17 mouse cellular contexts compared by ENCODE assay signal in genomic region chr10:67111044-67111798, GRCm38 (mm10). TPM values are rescaled to one million over a fixed set of nuclear protein-coding genes. Genes with fewer than 3 reads are reported as not detected.
DNase-seq lines count a peak whose midpoint lies in the region; ATAC-seq and TF ChIP-seq lines count a peak whose summit lies in the region.
"Had no signal": no experiment of that assay in that cellular context is flagged by ENCODE, and none has a peak within 500 bp of the region (broad histone marks: within the 10 kb centered on the region; RNA-seq: fewer than 3 reads in every experiment).

No protein-coding gene starts in this region.

- 0 out of 2 replicates have a peak overlapping the region, but pooled peaks have one; percentile 39 for H3K27ac ChIP-seq in heart, embryonic 16.5 days (ENCODE audit: low read length)
- no peak overlapping the region for H3K27ac ChIP-seq in heart, embryonic 11.5 days (ENCODE audit: low read depth, low read length)
- no peak overlapping the region for H3K27ac ChIP-seq in liver, adult 2 months (replicated peaks; ENCODE audit: insufficient read depth, low read depth, low read length)
- no peak overlapping the region for H3K27ac ChIP-seq in liver, embryonic 12.5 days
- H3K27ac ChIP-seq in CH12.LX (ENCODE audit: insufficient read depth, low read depth): peak overlapping the region; percentile 64; the same call in 1 of the 2 replicates
- peak overlapping the region; percentile 14; the same call in 1 of the 2 replicates for H3K27ac ChIP-seq in bone marrow macrophage, adult 2 months (ENCODE audit: insufficient read depth, low read depth, low read length)
- H3K27ac ChIP-seq: forebrain, embryonic 13.5 days; heart, embryonic 10.5 days; hindbrain, embryonic 12.5 days; kidney, postnatal 0 days; limb, embryonic 15.5 days had no signal

- no peak for TF ChIP-seq CTCF in liver, adult 2 months (IDR thresholded peaks at IDR 0.05; ENCODE audit: low read depth, low read length)
- TF ChIP-seq CTCF in CH12.LX (conservative IDR thresholded peaks at IDR 0.05 in 1 of 2, IDR thresholded peaks at IDR 0.05 in 1 of 2; ENCODE audit: low read depth in 2 of 2, low read length in 2 of 2): no peak
- no peak for TF ChIP-seq CTCF in bone marrow macrophage, adult 2 months (IDR thresholded peaks at IDR 0.05; ENCODE audit: low read depth, low read length)

- TF ChIP-seq POLR2A in liver, adult 2 months (IDR thresholded peaks at IDR 0.05; ENCODE audit: extremely low read depth, insufficient read depth, low read length): no peak
- no peak for TF ChIP-seq POLR2A in CH12.LX (IDR thresholded peaks at IDR 0.05; ENCODE audit: low read depth, low read length)
- no peak for TF ChIP-seq POLR2A in bone marrow macrophage, adult 2 months (IDR thresholded peaks at IDR 0.05; ENCODE audit: borderline replicate concordance, low read depth, low read length)

- peaks cover 54% of the 10 kb centered on the region for H3K79me2 ChIP-seq in liver, adult 2 months (ENCODE audit: control insufficient read depth, insufficient read depth, low read length)
- peaks cover 91% of the 10 kb centered on the region for H3K79me2 ChIP-seq in CH12.LX (replicated peaks; ENCODE audit: control insufficient read depth, extremely low read depth, insufficient read depth, poor library complexity, severe bottlenecking)

- no peak for TF ChIP-seq RAD21 in CH12.LX (IDR thresholded peaks at IDR 0.05; ENCODE audit: low read depth, low read length)

- in situ Hi-C loops in CH12.LX (cut with MboI; ENCODE audit: low pct_ligation_motif_present, low pct_unique_long_range_greater_than_20kb, low sequenced_read_pairs): no loop called here

- no peak overlapping the region for H3K4me3 ChIP-seq in heart, embryonic 16.5 days (ENCODE audit: low read length)
- no peak overlapping the region for H3K4me3 ChIP-seq in heart, embryonic 11.5 days (ENCODE audit: low read depth, low read length)
- H3K4me3 ChIP-seq in liver, adult 2 months (ENCODE audit: insufficient read depth, low read depth, low read length): no peak overlapping the region
- H3K4me3 ChIP-seq in liver, embryonic 12.5 days: no peak overlapping the region
- H3K4me3 ChIP-seq in CH12.LX (replicated peaks in 1 of 3; ENCODE audit: low read depth in 2 of 3, low read length in 2 of 3, poor library complexity in 1 of 3): no peak overlapping the region
- no peak overlapping the region for H3K4me3 ChIP-seq in bone marrow macrophage, adult 2 months (ENCODE audit: insufficient read depth, low read length)
- H3K4me3 ChIP-seq: forebrain, embryonic 13.5 days; heart, embryonic 10.5 days; hindbrain, embryonic 12.5 days; limb, embryonic 15.5 days had no signal

- no peaks in the 10 kb centered on the region; the same call in 1 of the 2 replicates for H3K36me3 ChIP-seq in heart, embryonic 16.5 days (ENCODE audit: control insufficient read depth, insufficient read depth)
- no peaks in the 10 kb centered on the region; the same call in 1 of the 2 replicates for H3K36me3 ChIP-seq in heart, embryonic 11.5 days (ENCODE audit: control insufficient read depth, insufficient read depth, low read length)
- H3K36me3 ChIP-seq in liver, adult 2 months (ENCODE audit: control insufficient read depth, insufficient read depth, low read length): no peaks in the 10 kb centered on the region
- H3K36me3 ChIP-seq in liver, embryonic 12.5 days: no peaks in the 10 kb centered on the region
- peaks cover 26 to 55% of the 10 kb centered on the region in 2 experiments for H3K36me3 ChIP-seq in CH12.LX (replicated peaks in 1 of 2; ENCODE audit: control insufficient read depth in 1 of 2, insufficient read depth in 1 of 2, low read length in 1 of 2)
- H3K36me3 ChIP-seq: hindbrain, embryonic 12.5 days had no signal

- no peak overlapping the region for H3K9ac ChIP-seq in heart, embryonic 16.5 days (ENCODE audit: low read length)
- H3K9ac ChIP-seq in heart, embryonic 11.5 days (ENCODE audit: low read depth, low read length): no peak overlapping the region
- no peak overlapping the region for H3K9ac ChIP-seq in liver, adult 2 months (ENCODE audit: low read depth, low read length)
- H3K9ac ChIP-seq in liver, embryonic 12.5 days: no peak overlapping the region
- no peak overlapping the region for H3K9ac ChIP-seq in CH12.LX (ENCODE audit: insufficient read depth, low read depth)
- H3K9ac ChIP-seq: forebrain, embryonic 13.5 days; hindbrain, embryonic 12.5 days; limb, embryonic 15.5 days had no signal

- WGBS in heart, embryonic 16.5 days: 64% methylated on average over 14 of the region's 14 CpGs
- WGBS in heart, embryonic 11.5 days (ENCODE audit: insufficient replicate concordance): 82% methylated on average over 14 of the region's 14 CpGs
- 70% methylated on average over 14 of the region's 14 CpGs for WGBS in liver, adult 2 months
- 76% methylated on average over 14 of the region's 14 CpGs for WGBS in liver, embryonic 12.5 days (ENCODE audit: insufficient replicate concordance)

- H3K9me3 ChIP-seq in heart, embryonic 16.5 days (replicated peaks; ENCODE audit: control insufficient read depth, low read length): no peaks in the 10 kb centered on the region; the same call in 1 of the 2 replicates
- H3K9me3 ChIP-seq in heart, embryonic 11.5 days (replicated peaks; ENCODE audit: control insufficient read depth, low read length): no peaks in the 10 kb centered on the region
- no peaks in the 10 kb centered on the region for H3K9me3 ChIP-seq in liver, embryonic 12.5 days (replicated peaks)
- H3K9me3 ChIP-seq in CH12.LX (replicated peaks; ENCODE audit: low read length): no peaks in the 10 kb centered on the region
- H3K9me3 ChIP-seq: forebrain, embryonic 13.5 days; heart, embryonic 10.5 days; hindbrain, embryonic 12.5 days; limb, embryonic 15.5 days had no signal

- no peak for TF ChIP-seq EP300 in CH12.LX (IDR thresholded peaks at IDR 0.05; ENCODE audit: low read length)

- no peak overlapping the region for H3K4me2 ChIP-seq in heart, embryonic 16.5 days (ENCODE audit: low read depth, low read length)
- no peak overlapping the region for H3K4me2 ChIP-seq in heart, embryonic 11.5 days
- no peak overlapping the region for H3K4me2 ChIP-seq in liver, embryonic 12.5 days
- H3K4me2 ChIP-seq in CH12.LX (ENCODE audit: insufficient read depth, low read depth, poor library complexity, severe bottlenecking): no peak overlapping the region
- H3K4me2 ChIP-seq: forebrain, embryonic 13.5 days; hindbrain, embryonic 12.5 days; limb, embryonic 15.5 days; midbrain, embryonic 11.5 days had no signal

- H3K27me3 ChIP-seq in heart, embryonic 16.5 days (ENCODE audit: control insufficient read depth, insufficient read depth, low read length): no peaks in the 10 kb centered on the region
- H3K27me3 ChIP-seq in heart, embryonic 11.5 days (ENCODE audit: control insufficient read depth, insufficient read depth, low read length): no peaks in the 10 kb centered on the region
- H3K27me3 ChIP-seq in liver, adult 2 months (ENCODE audit: control insufficient read depth, insufficient read depth, low read length): no peaks in the 10 kb centered on the region
- H3K27me3 ChIP-seq in liver, embryonic 12.5 days (replicated peaks): no peaks in the 10 kb centered on the region
- H3K27me3 ChIP-seq in CH12.LX (replicated peaks): no peaks in the 10 kb centered on the region
- H3K27me3 ChIP-seq: forebrain, embryonic 13.5 days; hindbrain, embryonic 12.5 days; limb, embryonic 15.5 days had no signal

- no peak for ATAC-seq in heart, embryonic 16.5 days (replicated peaks; ENCODE audit: extremely low read depth, insufficient read depth, low FRiP score)
- no peak for ATAC-seq in heart, embryonic 11.5 days (replicated peaks; ENCODE audit: insufficient number of reproducible peaks, low FRiP score, low TSS enrichment)
- ATAC-seq in liver, embryonic 12.5 days: no peak
- ATAC-seq: forebrain, embryonic 13.5 days; intestine, embryonic 16.5 days had no signal

- dilution Hi-C loops in CH12.LX (cut with MboI; ENCODE audit: extremely low pct_ligation_motif_present, extremely low pct_unique_long_range_greater_than_20kb, low sequenced_read_pairs): no loop called here

- peaks cover 54% of the 10 kb centered on the region for H3K4me1 ChIP-seq in heart, embryonic 16.5 days (ENCODE audit: control insufficient read depth, insufficient read depth, low read length)
- peaks cover 58% of the 10 kb centered on the region for H3K4me1 ChIP-seq in heart, embryonic 11.5 days (ENCODE audit: control insufficient read depth, insufficient read depth, low read length)
- peaks cover 29% of the 10 kb centered on the region for H3K4me1 ChIP-seq in liver, adult 2 months (ENCODE audit: control insufficient read depth, insufficient read depth, low read length)
- H3K4me1 ChIP-seq in liver, embryonic 12.5 days: peaks cover 62% of the 10 kb centered on the region
- H3K4me1 ChIP-seq in CH12.LX (ENCODE audit: control insufficient read depth in 1 of 2, insufficient read depth in 2 of 2): peaks cover 15 to 59% of the 10 kb centered on the region in 2 experiments
- peaks cover 48% of the 10 kb centered on the region for H3K4me1 ChIP-seq in bone marrow macrophage, adult 2 months (ENCODE audit: control insufficient read depth, insufficient read depth, low read length)

- DNase-seq in liver, adult 2 months (ENCODE audit: extremely low read depth, low read depth, low spot score): peak; percentile 48
- DNase-seq in CH12.LX (ENCODE audit: extremely low read depth): no peak
- no peak for DNase-seq in T-cell, adult 2 months (ENCODE audit: low spot score)
- DNase-seq: cerebellum, adult 11 months; right cerebral cortex, postnatal 25 days had no signal

RNA-seq across cellular contexts. Expression of gene Reep3, which starts 14.5 kb away (rescaled TPM):
- 29.7 and 30.1 TPM in 2 replicates for polyA plus RNA-seq in heart, embryonic 16.5 days (2015; fragmentation: Nextera tagmentation; extraction: Ambion mirVana)
- 21.5 and 23.7 TPM in 2 replicates for polyA plus RNA-seq in heart, embryonic 11.5 days (2014; fragmentation: Nextera tagmentation; extraction: Ambion mirVana)
- total RNA-seq in liver, adult 2 months (2014; rRNA removed): 36.1 and 38.8 TPM in 2 replicates
- polyA plus RNA-seq in liver, adult 2 months (2012; rRNA removed): 21.6 and 24.8 TPM in 2 replicates
- 8.7 and 8.8 TPM in 2 replicates for polyA plus RNA-seq in liver, embryonic 12.5 days (2016; fragmentation: Nextera tagmentation; extraction: Ambion mirVana)
- total RNA-seq in CH12.LX (2012; rRNA removed) (20.3 and 23.2 TPM in 2 replicates), CH12.LX (2014; rRNA removed) (20.0 and 23.3 TPM in 2 replicates)
- polyA plus RNA-seq in CH12.LX (2012; ENCODE audit: insufficient read length, low read depth): 20.5 and 21.8 TPM in 2 replicates
- 62.9 and 69.2 TPM in 2 replicates for polyA plus RNA-seq in bone marrow macrophage, adult 2 months (2012; ENCODE audit: insufficient read depth, insufficient read length, missing spikeins)
- total RNA-seq: MEL had no signal

RNA-seq across cellular contexts. Expression of gene Jmjd1c, which starts 15.3 kb away (rescaled TPM):
- polyA plus RNA-seq in heart, embryonic 16.5 days (2015; fragmentation: Nextera tagmentation; extraction: Ambion mirVana): 29.9 and 31.5 TPM in 2 replicates
- 31.7 and 39.5 TPM in 2 replicates for polyA plus RNA-seq in heart, embryonic 11.5 days (2014; fragmentation: Nextera tagmentation; extraction: Ambion mirVana)
- 44.8 and 48.3 TPM in 2 replicates for total RNA-seq in liver, adult 2 months (2014; rRNA removed)
- polyA plus RNA-seq in liver, adult 2 months (2012; rRNA removed): 5.7 and 5.8 TPM in 2 replicates
- polyA plus RNA-seq in liver, embryonic 12.5 days (2016; fragmentation: Nextera tagmentation; extraction: Ambion mirVana): 16.1 and 16.3 TPM in 2 replicates
- total RNA-seq in CH12.LX (2012; rRNA removed): 41.2 and 41.6 TPM in 2 replicates
- total RNA-seq in CH12.LX (2014; rRNA removed): 41.2 and 41.4 TPM in 2 replicates
- 40.9 and 50.1 TPM in 2 replicates for polyA plus RNA-seq in CH12.LX (2012; ENCODE audit: insufficient read length, low read depth)
- polyA plus RNA-seq in bone marrow macrophage, adult 2 months (2012; ENCODE audit: insufficient read depth, insufficient read length, missing spikeins): 66.2 and 69.2 TPM in 2 replicates

Comparison
In these comparisons a context has a peak if more than half of its experiments do, and no peak if none do; other contexts are left out.
1. H3K27ac ChIP-seq: peak in heart, embryonic 16.5 days (single experiment), CH12.LX (single experiment) and bone marrow macrophage, adult 2 months (single experiment); none in heart, embryonic 11.5 days (single experiment), liver, adult 2 months (single experiment) and liver, embryonic 12.5 days (single experiment).